Mouse (Mus musculus) liver, embryonic 11.5 days (tissue): ENCODE results near the gene Tk1. TPM values are rescaled to one million over a fixed set of nuclear protein-coding genes. Genes with fewer than 3 reads are reported as not detected.
A peak's percentile ranks its signal among the peaks of the same experiment; 100 is the strongest.

ENCODE experiments used
- ATAC-seq: fragments of 200-750 bp; cut with Nextera tagmentation; replicated peaks from 2 replicates; pipeline ENCODE4 v1.8.0; 2017; ENCODE audit warnings: moderate number of reproducible peaks, mild to moderate bottlenecking, moderate TSS enrichment, moderate library complexity; ENCODE audit not compliant: low FRiP score
- DNase-seq: peaks from one replicate; pipeline ENCODE4 v3.0.0-alpha.2; 2017; ENCODE audit warnings: low spot score
- H3K27ac ChIP-seq: fragments of 300-500 bp; sonication (generic); 2 replicates; pipeline ENCODE4 v1.5.1; 2014; ENCODE audit warnings: mild to moderate bottlenecking, low read depth, low read length, control low read depth
- H3K27me3 ChIP-seq: fragments of 300-500 bp; sonication (generic); replicated peaks from 2 replicates; pipeline ENCODE4 v1.6.1; 2014; ENCODE audit warnings: low read length, mixed read lengths; ENCODE audit not compliant: control insufficient read depth, insufficient read depth
- H3K36me3 ChIP-seq: fragments of 300-500 bp; sonication (generic); 2 replicates; pipeline ENCODE4 v1.6.1; 2014; ENCODE audit warnings: mild to moderate bottlenecking, low read length, moderate library complexity, mixed read lengths; ENCODE audit not compliant: control insufficient read depth, insufficient read depth
- H3K4me1 ChIP-seq: fragments of 300-500 bp; sonication (generic); replicated peaks from 2 replicates; pipeline ENCODE4 v1.6.1; 2014; ENCODE audit warnings: low read length, mixed read lengths; ENCODE audit not compliant: control insufficient read depth, insufficient read depth
- H3K4me2 ChIP-seq: fragments of 300-500 bp; sonication (generic); 2 replicates; pipeline ENCODE4 v1.6.1; 2014; ENCODE audit warnings: mild to moderate bottlenecking, control low read depth, moderate library complexity
- H3K4me3 ChIP-seq: fragments of 300-500 bp; sonication (generic); 2 replicates; pipeline ENCODE4 v1.5.1; 2014; ENCODE audit warnings: low read depth, low read length, control low read depth
- H3K9ac ChIP-seq: fragments of 300-500 bp; sonication (generic); 2 replicates; pipeline ENCODE4 v1.6.1; 2014; ENCODE audit warnings: low read depth, low read length, control low read depth
- H3K9me3 ChIP-seq: fragments of 300-500 bp; sonication (generic); 2 replicates; pipeline ENCODE4 v1.6.1; 2016; ENCODE audit warnings: low read length, inconsistent platforms, mixed read lengths; ENCODE audit not compliant: control insufficient read depth
- WGBS: fragments of 180-500 bp; shearing (Covaris S2); extraction: QIAGEN DNeasy Blood & Tissue Kit; methylation state at CpG from one replicate; pipeline ENCODE4 v1.1.7; 2014; 5-methylcytosine and 5-hydroxymethylcytosine counted together
- polyA plus RNA-seq: library from polyadenylated mRNA; unstranded; fragments of >200 nt; fragmentation: Nextera tagmentation; extraction: Ambion mirVana; gene quantifications from 2 replicates; pipeline ENCODE4 v1.2.1, GENCODE M21; 2014

Tk1 gene
- polyA plus RNA-seq, 1 experiment from 2014 or later, result 185 TPM

GRCm38 (mm10) chr11:117848985-117849671 lies 23.2 kb upstream of the Tk1 start, which contains the start of gene Birc5:
Gene Birc5 (plus strand): TSS chr11:117849251.
- peak; percentile 90 for ATAC-seq
- peaks cover 23% of the 10 kb centered on the region for H3K4me1 ChIP-seq

GRCm38 (mm10) chr11:117848271-117848984 lies 22.5 kb upstream of the Tk1 start:
- no peaks in the 10 kb centered on the region for H3K27me3 ChIP-seq
- H3K9me3 ChIP-seq, result no peaks in the 10 kb centered on the region
- peak overlapping the region; percentile 70 for H3K4me2 ChIP-seq
- H3K36me3 ChIP-seq, result peaks cover 17% of the 10 kb centered on the region
- ATAC-seq, result peak; percentile 54
- H3K27ac ChIP-seq, result peak overlapping the region; percentile 92
- H3K4me1 ChIP-seq, result peaks cover 23% of the 10 kb centered on the region
- peak overlapping the region; percentile 86 for H3K4me3 ChIP-seq
- peak overlapping the region; percentile 84 for H3K9ac ChIP-seq
- no peak for DNase-seq
- WGBS, result 10% methylated on average over 19 of the region's 19 CpGs

More at GRCm38 (mm10) chr11:117848985-117849671, 23.2 kb upstream of the Tk1 start, which contains the start of gene Birc5:
- Histone ChIP-seq H3K27ac (peak within 1 kb of the TSS; percentile 92), H3K4me3 (peak within 1 kb of the TSS; percentile 86), H3K27me3 (no peaks in the 10 kb centered on the region), H3K36me3 (peaks cover 21% of the 10 kb centered on the region), H3K9ac (peak within 1 kb of the TSS; percentile 91), H3K4me2 (peak within 1 kb of the TSS; percentile 70), H3K9me3 (no peaks in the 10 kb centered on the region)
- DNase-seq, result peak; percentile 97
- WGBS, result under 1% methylated on average over 50 of the region's 51 CpGs

GRCm38 (mm10) chr11:117847593-117848215 lies 21.8 kb upstream of the Tk1 start:
- Histone ChIP-seq H3K4me1 (peaks cover 23% of the 10 kb centered on the region), H3K9me3 (no peaks in the 10 kb centered on the region), H3K4me3 (peak overlapping the region; percentile 86; the same call in 1 of the 2 replicates), H3K27ac (peak overlapping the region; percentile 92), H3K36me3 (peaks cover 10% of the 10 kb centered on the region), H3K4me2 (peak overlapping the region; percentile 70), H3K27me3 (no peaks in the 10 kb centered on the region), H3K9ac (peak overlapping the region; percentile 84; the same call in 1 of the 2 replicates)
- DNase-seq (no peak), ATAC-seq (no peak)
- WGBS, result 75% methylated on average over 7 of the region's 7 CpGs

GRCm38 (mm10) chr11:117846640-117847039 lies 20.7 kb upstream of the Tk1 start:
- no peak overlapping the region for H3K9ac ChIP-seq
- H3K36me3 ChIP-seq, result peaks cover 1% of the 10 kb centered on the region; the same call in 1 of the 2 replicates
- DNase-seq (no peak), ATAC-seq (no peak)
- no peaks in the 10 kb centered on the region for H3K9me3 ChIP-seq
- H3K27ac ChIP-seq, result peak overlapping the region; percentile 49; the same call in 1 of the 2 replicates
- WGBS, result 49% methylated on average over 5 of the region's 5 CpGs
- H3K27me3 ChIP-seq, result no peaks in the 10 kb centered on the region
- no peak overlapping the region for H3K4me2 ChIP-seq
- no peak overlapping the region for H3K4me3 ChIP-seq
- peaks cover 23% of the 10 kb centered on the region for H3K4me1 ChIP-seq

GRCm38 (mm10) chr11:117845651-117846050 lies 19.8 kb upstream of the Tk1 start:
- 74% methylated on average over 2 of the region's 2 CpGs for WGBS
- H3K9me3 ChIP-seq, result no peaks in the 10 kb centered on the region
- H3K27me3 ChIP-seq, result no peaks in the 10 kb centered on the region
- no peaks in the 10 kb centered on the region for H3K36me3 ChIP-seq
- H3K4me3 ChIP-seq, result no peak overlapping the region
- H3K4me1 ChIP-seq, result peaks cover 27% of the 10 kb centered on the region
- H3K27ac ChIP-seq, result 0 out of 2 replicates have a peak overlapping the region, but pooled peaks have one; percentile 4
- H3K4me2 ChIP-seq, result no peak overlapping the region
- ATAC-seq, result no peak
- no peak for DNase-seq
- no peak overlapping the region for H3K9ac ChIP-seq

GRCm38 (mm10) chr11:117844997-117845396 lies 19.1 kb upstream of the Tk1 start:
- Histone ChIP-seq H3K27ac (0 out of 2 replicates have a peak overlapping the region, but pooled peaks have one; percentile 11), H3K9ac (no peak overlapping the region), H3K36me3 (no peaks in the 10 kb centered on the region), H3K27me3 (no peaks in the 10 kb centered on the region), H3K9me3 (no peaks in the 10 kb centered on the region), H3K4me2 (no peak overlapping the region), H3K4me1 (peaks cover 26% of the 10 kb centered on the region), H3K4me3 (no peak overlapping the region)
- no peak for ATAC-seq
- 56% methylated on average over 2 of the region's 2 CpGs for WGBS
- DNase-seq, result no peak

GRCm38 (mm10) chr11:117843434-117843833 lies 17.5 kb upstream of the Tk1 start:
- H3K4me3 ChIP-seq, result no peak overlapping the region
- ATAC-seq (no peak), DNase-seq (no peak)
- no peak overlapping the region for H3K27ac ChIP-seq
- peaks cover 38% of the 10 kb centered on the region for H3K4me1 ChIP-seq
- H3K36me3 ChIP-seq, result no peaks in the 10 kb centered on the region
- no peaks in the 10 kb centered on the region for H3K9me3 ChIP-seq
- no peak overlapping the region for H3K9ac ChIP-seq
- H3K4me2 ChIP-seq, result no peak overlapping the region
- WGBS, result 75% methylated on average over 2 of the region's 2 CpGs
- no peaks in the 10 kb centered on the region for H3K27me3 ChIP-seq

- H3K27me3 ChIP-seq, result no peaks in the 10 kb centered on the region
- ATAC-seq (no peak), DNase-seq (no peak)
- H3K4me1 ChIP-seq, result peaks cover 37% of the 10 kb centered on the region
- H3K36me3 ChIP-seq, result no peaks in the 10 kb centered on the region
- H3K27ac ChIP-seq, result no peak overlapping the region
- H3K9ac ChIP-seq, result no peak overlapping the region
- H3K4me3 ChIP-seq, result no peak overlapping the region
- H3K9me3 ChIP-seq, result no peaks in the 10 kb centered on the region
- 56% methylated on average over 1 of the region's 1 CpGs for WGBS
- H3K4me2 ChIP-seq, result no peak overlapping the region
These were observed 15.0 kb upstream of the Tk1 start for GRCm38 (mm10) chr11:117840910-117841309.
